Mouse (Mus musculus) embryonic fibroblast, embryonic 13.5 days (primary cell): ENCODE results near the gene Nfib. TPM values are rescaled to one million over a fixed set of nuclear protein-coding genes. Genes with fewer than 3 reads are reported as not detected.

Experiments used
- H3K27ac ChIP-seq: 2 replicates; pipeline ENCODE4 v1.5.1; 2012; ENCODE audit warnings: low read length, control low read depth, inconsistent platforms; ENCODE audit not compliant: insufficient read depth
- H3K4me1 ChIP-seq: 2 replicates; pipeline ENCODE4 v1.6.1; 2011; ENCODE audit warnings: low read length; ENCODE audit not compliant: control insufficient read depth, insufficient read depth
- H3K4me3 ChIP-seq: 2 replicates; pipeline ENCODE4 v1.5.1; 2011; ENCODE audit warnings: mild to moderate bottlenecking, control low read depth, low read length; ENCODE audit not compliant: insufficient read depth
- CTCF ChIP-seq: IDR thresholded peaks from 2 replicates; pipeline ENCODE4 v1.5.1; 2011; ENCODE audit warnings: mild to moderate bottlenecking, control low read depth, low read length, moderate library complexity, borderline replicate concordance; ENCODE audit not compliant: insufficient read depth
- POLR2A ChIP-seq: IDR thresholded peaks from 2 replicates; pipeline ENCODE4 v1.6.1; 2011; ENCODE audit warnings: low read depth, mild to moderate bottlenecking, control low read depth, low read length, moderate library complexity
- polyA plus RNA-seq: library from polyadenylated mRNA; stranded (reverse); fragments of >200 nt; gene quantifications from 2 replicates; pipeline ENCODE4 v1.2.4, GENCODE M21; 2011; ENCODE audit warnings: low read depth; ENCODE audit not compliant: missing spikeins, insufficient read length

The Nfib gene
- polyA plus RNA-seq, 1 experiment: 69.5 TPM

GRCm38 (mm10) chr4:82662626-82663025, 42.9 kb downstream of the Nfib start:
- H3K4me1 ChIP-seq: no peaks in the 10 kb centered on the region
- TF ChIP-seq POLR2A: no peak
- no peak for TF ChIP-seq CTCF

DNA sequence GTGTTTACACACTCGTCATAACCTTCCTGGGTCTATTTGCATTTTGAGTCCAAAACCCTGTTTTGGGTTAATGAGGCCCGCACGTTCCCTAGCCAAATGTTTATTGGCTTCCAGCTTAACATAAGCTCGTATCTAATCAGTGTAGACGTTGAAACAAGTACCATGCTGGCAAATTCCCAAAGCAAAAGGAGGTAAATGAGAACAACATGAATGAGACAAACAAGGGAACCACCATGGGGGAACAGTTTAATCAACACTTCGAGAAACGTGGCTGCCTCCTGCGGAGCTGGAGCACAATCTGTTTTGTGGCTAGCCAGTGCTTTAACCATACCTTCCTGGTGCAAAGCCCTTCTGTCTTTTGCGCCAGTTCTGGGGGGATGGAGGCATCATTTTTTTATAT, 43.3 kb downstream of the Nfib start:
- H3K27ac ChIP-seq: no peak overlapping the region
- H3K4me3 ChIP-seq: no peak overlapping the region
- TF ChIP-seq POLR2A (no peak), CTCF (no peak)
- no peaks in the 10 kb centered on the region for H3K4me1 ChIP-seq

More at GRCm38 (mm10) chr4:82662626-82663025, 42.9 kb downstream of the Nfib start:
- Histone ChIP-seq H3K27ac (no peak overlapping the region), H3K4me3 (no peak overlapping the region)

DNA sequence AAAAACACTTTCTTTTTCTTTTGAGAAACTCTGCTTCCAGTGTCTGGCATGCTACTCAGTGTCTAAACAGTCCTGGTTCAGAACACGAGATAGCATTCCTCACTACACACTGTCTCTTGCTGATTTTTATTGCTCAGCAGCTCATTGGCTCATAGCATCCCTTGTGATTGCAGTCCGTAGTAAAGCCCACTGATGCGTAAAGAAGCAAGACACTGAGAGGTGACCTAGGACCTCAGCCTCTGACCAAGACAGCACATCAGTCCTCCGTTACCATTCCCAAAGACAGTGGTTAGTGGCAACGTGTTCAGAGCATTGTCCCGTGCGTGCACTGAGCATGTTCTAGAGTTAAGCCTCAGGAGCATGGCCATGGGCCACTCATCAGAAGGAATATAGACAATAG, 44.3 kb downstream of the Nfib start:
- H3K4me3 ChIP-seq: no peak overlapping the region
- H3K4me1 ChIP-seq: no peaks in the 10 kb centered on the region
- H3K27ac ChIP-seq: no peak overlapping the region
- TF ChIP-seq POLR2A (no peak), CTCF (no peak)

- H3K27ac ChIP-seq: no peak overlapping the region
- no peak for TF ChIP-seq POLR2A
- no peak for TF ChIP-seq CTCF
- peaks cover under 1% of the 10 kb centered on the region; the same call in 1 of the 2 replicates for H3K4me1 ChIP-seq
- no peak overlapping the region for H3K4me3 ChIP-seq
These were observed 59.9 kb downstream of the Nfib start for GRCm38 (mm10) chr4:82645679-82646078.

GRCm38 (mm10) chr4:82644797-82645196, 60.8 kb downstream of the Nfib start:
- peaks cover 4% of the 10 kb centered on the region for H3K4me1 ChIP-seq
- H3K27ac ChIP-seq: no peak overlapping the region
- TF ChIP-seq POLR2A (no peak), CTCF (no peak)
- H3K4me3 ChIP-seq: no peak overlapping the region

GRCm38 (mm10) chr4:82643734-82644085, 61.8 kb downstream of the Nfib start:
- H3K27ac ChIP-seq: no peak overlapping the region
- peaks cover 4% of the 10 kb centered on the region for H3K4me1 ChIP-seq
- no peak overlapping the region for H3K4me3 ChIP-seq
- TF ChIP-seq POLR2A (no peak), CTCF (no peak)

GRCm38 (mm10) chr4:82643022-82643733, 62.4 kb downstream of the Nfib start:
- no peak overlapping the region for H3K27ac ChIP-seq
- TF ChIP-seq CTCF (peak; percentile 43; the same call in 1 of the 2 replicates), POLR2A (no peak)
- peaks cover 4% of the 10 kb centered on the region for H3K4me1 ChIP-seq
- no peak overlapping the region for H3K4me3 ChIP-seq

GRCm38 (mm10) chr4:82641066-82641680, 64.4 kb downstream of the Nfib start:
- Histone ChIP-seq H3K4me1 (peaks cover 4% of the 10 kb centered on the region), H3K4me3 (no peak overlapping the region), H3K27ac (peak overlapping the region; percentile 37)
- TF ChIP-seq POLR2A (no peak), CTCF (no peak)

- TF ChIP-seq CTCF (no peak), POLR2A (no peak)
- H3K4me3 ChIP-seq: no peak overlapping the region
- H3K27ac ChIP-seq: no peak overlapping the region
- peaks cover 4% of the 10 kb centered on the region for H3K4me1 ChIP-seq
These were observed 67.3 kb downstream of the Nfib start for GRCm38 (mm10) chr4:82638251-82638650.

GRCm38 (mm10) chr4:82637633-82638032, 67.9 kb downstream of the Nfib start:
- Histone ChIP-seq H3K4me3 (no peak overlapping the region), H3K4me1 (peaks cover 4% of the 10 kb centered on the region), H3K27ac (no peak overlapping the region)
- no peak for TF ChIP-seq POLR2A
- no peak for TF ChIP-seq CTCF

DNA sequence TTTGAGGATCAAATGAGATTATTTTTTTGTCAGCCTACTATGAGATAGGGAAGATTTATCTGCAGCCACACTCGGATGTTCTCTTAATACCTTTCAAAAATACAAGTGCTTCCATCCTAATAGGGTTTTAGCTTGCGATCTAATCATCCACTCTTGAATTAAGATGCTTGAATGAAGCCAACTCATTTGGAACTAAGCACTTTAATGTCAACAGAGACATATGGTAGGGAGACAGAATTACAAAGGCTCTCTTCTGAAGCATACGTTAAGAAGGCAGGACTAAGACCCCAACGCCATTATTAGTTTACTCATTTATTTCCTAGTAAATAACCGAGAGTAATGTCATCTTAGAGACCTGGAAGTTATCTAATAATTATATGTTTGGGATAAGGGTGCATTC, 68.9 kb downstream of the Nfib start:
- Histone ChIP-seq H3K27ac (no peak overlapping the region), H3K4me3 (no peak overlapping the region), H3K4me1 (peaks cover 4% of the 10 kb centered on the region)
- TF ChIP-seq CTCF: no peak
